Mouse (Mus musculus): ENCODE results near the gene Gm10837. TPM values are rescaled to one million over a fixed set of nuclear protein-coding genes. Genes with fewer than 3 reads are reported as not detected.

Gm10837 gene
- polyA plus RNA-seq, 1 experiment from 2014 or later: 0.14 TPM

DNA sequence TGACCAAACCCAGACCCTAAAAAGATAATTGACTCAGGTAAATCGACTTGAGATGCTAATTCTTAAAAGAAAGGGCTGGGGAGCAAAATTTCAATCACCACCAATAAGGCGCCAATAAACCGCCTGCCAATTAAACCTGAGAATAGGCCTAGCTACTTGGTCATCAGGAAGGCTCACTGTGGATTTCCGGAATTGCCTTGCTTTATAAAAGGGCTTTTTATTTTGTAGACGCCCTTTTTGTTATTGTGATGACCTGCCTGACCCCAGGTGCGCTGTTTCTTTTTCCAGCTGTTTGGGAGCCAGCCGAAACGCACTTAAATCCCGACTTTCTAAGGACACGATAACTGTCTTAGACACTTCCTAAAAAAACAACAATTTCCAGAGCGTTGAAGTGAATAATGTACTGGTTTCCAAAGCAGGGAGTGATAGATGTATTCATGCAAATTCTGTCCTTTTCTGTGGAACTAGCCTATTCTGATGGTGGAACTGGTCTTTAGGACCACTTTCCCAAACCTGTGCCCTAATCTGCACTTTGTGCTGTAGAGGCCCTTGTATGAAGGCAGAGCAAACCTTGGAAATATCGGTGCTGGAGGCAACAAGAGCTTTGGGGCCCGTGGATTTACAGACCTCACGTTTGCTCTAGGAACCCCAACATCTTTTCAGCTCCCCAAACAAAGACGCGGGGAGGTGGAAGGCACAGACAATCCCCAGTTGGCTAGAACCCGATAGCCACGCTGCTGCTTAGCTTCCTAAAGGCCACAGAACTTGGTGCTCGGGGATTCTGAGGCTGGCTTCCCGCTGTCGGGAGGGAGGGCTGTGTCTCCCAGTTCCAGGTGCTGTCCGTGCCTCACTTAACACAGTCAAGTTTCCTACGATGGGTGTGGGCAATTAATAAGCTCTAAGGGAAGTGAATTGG lies 22.2 kb upstream of the Gm10837 start:
- no peaks in the 10 kb centered on the region for H3K9me3 ChIP-seq (ENCODE audit: control insufficient read depth, low read length)
- H3K9ac ChIP-seq (ENCODE audit: low read depth, low read length): no peak overlapping the region
- DNase-seq (ENCODE audit: low spot score): no peak
- H3K27ac ChIP-seq (replicated peaks; ENCODE audit: low read depth, low read length): no peak overlapping the region
- peaks cover 8% of the 10 kb centered on the region; the same call in 1 of the 2 replicates for H3K4me1 ChIP-seq (ENCODE audit: control insufficient read depth, insufficient read depth, low read length)
- peak overlapping the region; percentile 7; the same call in 1 of the 2 replicates for H3K4me2 ChIP-seq (ENCODE audit: low read depth, low read length)
- no peak for ATAC-seq (ENCODE audit: low read depth)
- H3K36me3 ChIP-seq (ENCODE audit: control insufficient read depth, insufficient read depth, low read length): no peaks in the 10 kb centered on the region
- H3K4me3 ChIP-seq (ENCODE audit: low read depth, low read length): no peak overlapping the region
- WGBS: 8% methylated on average over 23 of the region's 23 CpGs
- H3K27me3 ChIP-seq (replicated peaks; ENCODE audit: control insufficient read depth, insufficient read depth, low read length): peaks cover 98% of the 10 kb centered on the region

- Histone ChIP-seq H3K4me3 (ENCODE audit: low read depth, low read length) (no peak overlapping the region), H3K9ac (ENCODE audit: low read depth, low read length) (no peak overlapping the region), H3K27me3 (replicated peaks; ENCODE audit: control insufficient read depth, insufficient read depth, low read length) (peaks cover 99% of the 10 kb centered on the region), H3K4me2 (ENCODE audit: low read depth, low read length) (peak overlapping the region; percentile 7; the same call in 1 of the 2 replicates), H3K36me3 (ENCODE audit: control insufficient read depth, insufficient read depth, low read length) (no peaks in the 10 kb centered on the region), H3K27ac (replicated peaks; ENCODE audit: low read depth, low read length) (no peak overlapping the region), H3K9me3 (ENCODE audit: control insufficient read depth, low read length) (no peaks in the 10 kb centered on the region), H3K4me1 (ENCODE audit: control insufficient read depth, insufficient read depth, low read length) (peaks cover 8% of the 10 kb centered on the region; the same call in 1 of the 2 replicates)
- no peak for DNase-seq (ENCODE audit: low spot score)
- ATAC-seq (ENCODE audit: low read depth): no peak
- WGBS: 7% methylated on average over 28 of the region's 28 CpGs
These were observed 21.2 kb upstream of the Gm10837 start for GRCm38 (mm10) chr14:122468971-122469755.

- peak overlapping the region; percentile 27; the same call in 1 of the 2 replicates for H3K4me2 ChIP-seq (ENCODE audit: low read depth, low read length)
- no peak overlapping the region for H3K4me3 ChIP-seq (ENCODE audit: low read depth, low read length)
These were observed 18.8 kb upstream of the Gm10837 start for GRCm38 (mm10) chr14:122471449-122472085.

DNA sequence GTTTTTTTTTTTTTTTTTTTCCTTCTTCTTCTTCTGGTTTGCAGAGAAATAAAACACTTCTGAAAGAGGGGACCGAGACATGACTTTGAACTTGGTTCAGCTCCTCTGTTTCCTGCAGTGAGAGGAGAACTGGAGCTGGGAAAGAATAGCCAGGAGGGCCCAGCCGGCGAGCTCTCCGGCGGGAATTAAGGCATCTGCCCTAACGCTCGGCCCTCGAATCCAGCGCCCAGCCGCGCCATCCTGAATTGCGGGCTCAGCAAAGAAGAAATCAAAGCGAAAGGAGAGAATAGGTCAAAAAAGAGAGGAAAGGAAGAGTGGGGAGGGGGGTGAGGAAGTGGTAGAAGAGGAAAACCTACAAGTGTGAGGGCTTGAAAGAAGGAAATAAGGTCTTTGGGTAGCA lies 18.2 kb upstream of the Gm10837 start:
- Histone ChIP-seq H3K9me3 (ENCODE audit: control insufficient read depth, low read length) (no peaks in the 10 kb centered on the region), H3K27ac (replicated peaks; ENCODE audit: low read depth, low read length) (no peak overlapping the region), H3K27me3 (replicated peaks; ENCODE audit: control insufficient read depth, insufficient read depth, low read length) (peaks cover 99% of the 10 kb centered on the region), H3K4me2 (ENCODE audit: low read depth, low read length) (peak overlapping the region; percentile 27; the same call in 1 of the 2 replicates), H3K36me3 (ENCODE audit: control insufficient read depth, insufficient read depth, low read length) (no peaks in the 10 kb centered on the region), H3K4me3 (ENCODE audit: low read depth, low read length) (no peak overlapping the region), H3K9ac (ENCODE audit: low read depth, low read length) (no peak overlapping the region), H3K4me1 (ENCODE audit: control insufficient read depth, insufficient read depth, low read length) (peaks cover 12% of the 10 kb centered on the region)
- WGBS: 2% methylated on average over 13 of the region's 13 CpGs
- ATAC-seq (ENCODE audit: low read depth): no peak
- no peak for DNase-seq (ENCODE audit: low spot score)

More at GRCm38 (mm10) chr14:122471449-122472085, 18.8 kb upstream of the Gm10837 start:
- ATAC-seq (ENCODE audit: low read depth): no peak
- Histone ChIP-seq H3K27me3 (replicated peaks; ENCODE audit: control insufficient read depth, insufficient read depth, low read length) (peaks cover 99% of the 10 kb centered on the region), H3K36me3 (ENCODE audit: control insufficient read depth, insufficient read depth, low read length) (no peaks in the 10 kb centered on the region), H3K9me3 (ENCODE audit: control insufficient read depth, low read length) (no peaks in the 10 kb centered on the region), H3K4me1 (ENCODE audit: control insufficient read depth, insufficient read depth, low read length) (peaks cover 12% of the 10 kb centered on the region), H3K9ac (ENCODE audit: low read depth, low read length) (no peak overlapping the region), H3K27ac (replicated peaks; ENCODE audit: low read depth, low read length) (no peak overlapping the region)
- no peak for DNase-seq (ENCODE audit: low spot score)
- 9% methylated on average over 30 of the region's 31 CpGs for WGBS

DNA sequence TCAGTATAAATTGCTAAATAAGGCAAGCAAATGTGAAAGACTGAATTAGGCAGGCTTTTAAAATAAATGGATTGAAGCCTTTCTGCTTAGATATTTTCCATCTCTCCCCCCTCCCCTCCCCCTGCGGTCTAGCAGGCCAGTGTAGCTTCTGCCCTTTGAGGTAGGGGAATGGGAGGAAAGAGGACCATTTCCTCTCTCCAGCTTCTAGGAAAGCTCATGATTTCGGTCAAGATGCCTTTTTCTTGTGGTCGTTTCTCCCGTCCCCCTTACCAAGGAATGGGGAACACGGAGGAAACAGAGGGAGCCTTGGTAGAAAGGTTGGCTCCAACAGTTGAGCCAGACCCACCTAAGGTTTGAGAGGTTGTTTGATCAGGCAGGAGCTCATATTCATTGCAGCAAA lies 17.7 kb upstream of the Gm10837 start:
- no peak overlapping the region for H3K9ac ChIP-seq (ENCODE audit: low read depth, low read length)
- peak overlapping the region; percentile 8; the same call in 1 of the 2 replicates for H3K4me2 ChIP-seq (ENCODE audit: low read depth, low read length)
- DNase-seq (ENCODE audit: low spot score) (no peak), ATAC-seq (ENCODE audit: low read depth) (no peak)
- H3K27me3 ChIP-seq (replicated peaks; ENCODE audit: control insufficient read depth, insufficient read depth, low read length): peaks cover 99% of the 10 kb centered on the region
- peaks cover 12% of the 10 kb centered on the region for H3K4me1 ChIP-seq (ENCODE audit: control insufficient read depth, insufficient read depth, low read length)
- WGBS: 5% methylated on average over 5 of the region's 5 CpGs
- H3K9me3 ChIP-seq (ENCODE audit: control insufficient read depth, low read length): no peaks in the 10 kb centered on the region
- H3K36me3 ChIP-seq (ENCODE audit: control insufficient read depth, insufficient read depth, low read length): no peaks in the 10 kb centered on the region
- no peak overlapping the region for H3K4me3 ChIP-seq (ENCODE audit: low read depth, low read length)
- H3K27ac ChIP-seq (replicated peaks; ENCODE audit: low read depth, low read length): no peak overlapping the region

- Histone ChIP-seq H3K9ac (ENCODE audit: low read depth, low read length) (no peak overlapping the region), H3K9me3 (ENCODE audit: control insufficient read depth, low read length) (no peaks in the 10 kb centered on the region), H3K4me3 (ENCODE audit: low read depth, low read length) (peak overlapping the region; percentile 49; the same call in 1 of the 2 replicates), H3K4me1 (ENCODE audit: control insufficient read depth, insufficient read depth, low read length) (peaks cover 12% of the 10 kb centered on the region), H3K27me3 (replicated peaks; ENCODE audit: control insufficient read depth, insufficient read depth, low read length) (peaks cover 99% of the 10 kb centered on the region), H3K4me2 (ENCODE audit: low read depth, low read length) (peak overlapping the region; percentile 68; the same call in 1 of the 2 replicates), H3K36me3 (ENCODE audit: control insufficient read depth, insufficient read depth, low read length) (no peaks in the 10 kb centered on the region), H3K27ac (replicated peaks; ENCODE audit: low read depth, low read length) (no peak overlapping the region)
- 2% methylated on average over 17 of the region's 17 CpGs for WGBS
- no peak for DNase-seq (ENCODE audit: low spot score)
- ATAC-seq (ENCODE audit: low read depth): no peak
These were observed 17.1 kb upstream of the Gm10837 start for GRCm38 (mm10) chr14:122473211-122473751.

DNA sequence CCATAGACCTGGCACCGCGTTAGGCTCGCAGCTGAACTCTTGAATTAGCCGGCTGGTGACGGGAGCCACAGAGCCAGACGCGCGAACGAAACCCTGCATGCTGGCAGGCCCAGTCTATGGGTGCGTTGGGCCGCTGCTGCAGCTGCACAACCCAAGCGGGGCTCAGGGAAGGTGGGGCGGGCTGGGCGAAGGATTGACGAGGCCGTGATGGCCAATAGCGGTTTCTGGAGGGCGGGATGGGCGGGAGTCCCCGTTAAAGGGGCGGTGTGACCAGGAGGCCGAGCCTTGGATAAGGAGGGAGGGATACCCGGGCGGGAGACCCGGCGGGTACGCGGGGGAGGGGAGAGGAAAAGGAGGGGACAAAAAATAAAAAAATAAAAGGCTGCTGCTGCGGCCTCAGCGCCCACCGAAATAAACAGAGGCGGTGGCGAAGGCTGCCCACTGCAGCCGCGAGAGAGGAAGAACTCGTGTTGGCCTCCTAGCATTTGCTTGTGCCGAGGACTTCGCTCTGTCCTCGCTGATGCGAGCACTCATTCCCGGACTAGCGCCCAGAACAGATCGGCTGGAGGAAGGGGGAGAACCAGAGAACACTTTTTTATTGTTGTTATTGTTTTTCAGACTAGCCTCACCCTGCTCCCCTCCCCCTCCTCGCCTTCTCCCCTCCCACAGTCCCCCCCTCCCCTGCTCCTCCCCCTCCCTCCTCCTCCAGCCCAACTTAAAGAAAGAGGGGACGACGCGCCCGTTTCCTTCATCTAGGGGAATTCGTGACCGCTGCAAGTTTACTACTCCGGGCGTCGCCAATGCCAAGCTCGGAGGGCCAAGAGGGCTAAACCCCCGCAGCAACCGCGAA lies 16.1 kb upstream of the Gm10837 start:
- peak overlapping the region; percentile 51; the same call in 1 of the 2 replicates for H3K9ac ChIP-seq (ENCODE audit: low read depth, low read length)
- under 1% methylated on average over 56 of the region's 57 CpGs for WGBS
- no peaks in the 10 kb centered on the region for H3K9me3 ChIP-seq (ENCODE audit: control insufficient read depth, low read length)
- no peak overlapping the region; the same call in 1 of the 2 replicates for H3K27ac ChIP-seq (replicated peaks; ENCODE audit: low read depth, low read length)
- H3K4me3 ChIP-seq (ENCODE audit: low read depth, low read length): peak overlapping the region; percentile 49
- H3K27me3 ChIP-seq (replicated peaks; ENCODE audit: control insufficient read depth, insufficient read depth, low read length): peaks cover 98% of the 10 kb centered on the region
- peaks cover 12% of the 10 kb centered on the region for H3K4me1 ChIP-seq (ENCODE audit: control insufficient read depth, insufficient read depth, low read length)
- ATAC-seq (ENCODE audit: low read depth) (peak; percentile 74), DNase-seq (ENCODE audit: low spot score) (peak; percentile 85)
- no peaks in the 10 kb centered on the region for H3K36me3 ChIP-seq (ENCODE audit: control insufficient read depth, insufficient read depth, low read length)
- peak overlapping the region; percentile 68 for H3K4me2 ChIP-seq (ENCODE audit: low read depth, low read length)

All from embryonic facial prominence, embryonic 14.5 days (tissue).